Mouse (Mus musculus) liver (tissue): ENCODE results near the gene Ccdc73.
A peak's percentile ranks its signal among the peaks of the same experiment; 100 is the strongest.
"Not testable (repeated sequence)": the region's sequence is repeated elsewhere in the genome, so short reads cannot be mapped to it uniquely, and the experiment has no call there.

Experiments
- DNase-seq: peaks from one replicate; pipeline ENCODE4 v3.0.0-alpha.2; 2020; ENCODE audit warnings: mixed read lengths

The Ccdc73 gene

DNA sequence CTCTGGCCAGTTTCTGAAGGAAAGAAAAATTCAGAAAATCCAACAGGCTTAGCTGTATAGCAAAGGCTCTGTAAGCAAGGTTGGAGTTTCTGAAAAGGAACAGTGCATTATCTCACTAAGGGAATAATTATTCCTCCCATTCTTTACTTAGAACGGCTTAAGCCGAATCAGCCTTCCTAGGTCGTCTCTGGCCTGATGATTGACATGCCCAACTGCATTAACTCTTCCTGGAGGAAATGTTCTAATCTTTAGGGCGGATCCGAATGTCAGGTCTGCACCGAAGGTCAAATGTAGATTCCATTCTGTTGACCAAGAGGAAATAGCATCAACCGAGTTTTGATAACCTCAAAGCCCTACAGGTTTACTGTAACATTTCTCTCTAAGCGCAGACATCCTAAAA lies 11.2 kb downstream of the Ccdc73 start:
- DNase-seq, result no peak

DNA sequence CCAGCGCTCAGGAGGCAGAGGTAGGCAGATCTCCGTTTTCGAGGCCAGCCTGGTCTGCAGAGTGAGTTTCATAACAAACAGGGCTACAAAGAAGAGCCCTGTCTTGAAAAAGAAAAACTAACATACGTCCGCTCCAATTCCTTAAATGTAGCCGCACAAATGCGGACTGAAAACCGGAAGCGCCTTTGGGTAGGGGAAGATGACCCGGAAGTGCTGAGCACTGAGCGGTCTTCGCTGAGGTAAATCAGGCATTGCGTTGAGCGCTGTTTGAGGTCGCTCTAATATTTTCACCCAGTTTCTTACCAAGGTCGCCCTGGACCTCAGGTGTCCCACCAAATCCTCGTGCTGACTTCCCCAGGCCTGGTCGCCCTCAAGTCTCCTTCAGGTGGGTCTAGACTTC lies 18.5 kb downstream of the Ccdc73 start:
- no peak for DNase-seq

DNA sequence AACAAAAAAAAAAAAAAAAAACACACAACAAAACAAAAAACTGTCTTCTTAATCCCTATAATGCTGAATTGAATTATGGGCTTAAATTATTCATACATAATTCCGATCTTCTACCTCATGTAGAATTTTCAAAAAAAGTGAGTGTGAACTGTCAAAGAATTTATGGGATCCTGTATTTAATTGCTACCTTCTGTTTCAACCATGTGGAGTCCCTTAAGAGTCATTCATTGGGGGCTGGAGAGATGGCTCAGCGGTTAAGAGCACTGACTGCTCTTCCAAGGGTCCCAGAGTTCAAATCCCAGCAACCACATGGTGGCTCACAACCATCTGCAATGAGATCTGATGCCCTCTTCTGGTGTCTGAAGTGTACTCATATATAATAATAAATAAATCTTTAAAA lies 19.7 kb downstream of the Ccdc73 start:
- DNase-seq, result not testable (repeated sequence)

DNA sequence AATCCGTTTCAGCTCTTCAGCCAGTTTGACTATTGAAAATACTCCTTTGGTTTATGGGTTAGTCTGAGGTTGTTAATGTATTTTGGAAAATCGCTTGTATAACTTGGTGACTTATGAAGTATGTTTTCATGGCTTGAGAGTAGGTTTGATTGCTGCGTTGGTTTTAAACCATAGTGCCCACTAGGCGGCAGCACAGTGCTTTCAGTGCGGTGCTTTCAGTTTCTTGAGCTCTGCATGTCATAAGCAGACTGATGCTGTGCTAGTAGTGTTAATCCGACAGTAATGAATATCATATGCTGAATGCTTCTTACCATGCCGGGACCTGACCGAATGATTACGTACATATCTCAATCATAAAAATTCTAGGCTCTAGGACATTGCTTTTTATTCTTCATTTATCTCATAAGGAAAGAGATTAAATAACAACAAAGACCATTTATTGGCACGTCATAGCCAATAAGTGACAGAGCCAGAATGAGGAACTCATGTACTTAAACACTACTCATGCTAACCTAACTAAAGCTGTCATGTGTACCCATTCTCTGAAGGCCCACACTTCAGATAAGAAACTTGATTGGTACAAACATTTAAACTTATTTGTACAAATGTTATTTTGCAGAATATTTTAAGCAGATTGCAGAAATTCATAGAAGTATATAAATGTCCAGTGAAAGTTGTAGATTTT lies 20.4 kb downstream of the Ccdc73 start:
- DNase-seq, result peak; percentile 71

DNA sequence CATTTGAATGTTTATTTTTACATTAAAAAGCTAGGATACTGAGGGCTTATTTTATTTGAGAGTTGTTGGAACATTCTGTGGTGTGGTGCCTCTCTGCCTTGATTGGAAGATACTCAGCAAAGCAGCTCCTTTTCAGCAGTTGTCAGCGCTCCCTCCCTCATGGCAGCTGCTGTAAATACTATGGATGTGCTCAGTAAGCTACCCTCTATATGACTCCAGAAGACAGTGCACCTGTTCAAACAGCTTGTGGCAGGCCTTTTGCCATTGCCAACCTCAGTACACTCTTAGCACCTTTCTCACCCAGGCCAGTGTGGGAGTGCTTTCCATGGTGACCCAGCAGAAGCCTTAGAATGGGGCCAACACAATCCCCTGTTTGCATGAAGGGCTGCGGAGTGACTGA lies 32.4 kb downstream of the Ccdc73 start:
- DNase-seq, result no peak

DNA sequence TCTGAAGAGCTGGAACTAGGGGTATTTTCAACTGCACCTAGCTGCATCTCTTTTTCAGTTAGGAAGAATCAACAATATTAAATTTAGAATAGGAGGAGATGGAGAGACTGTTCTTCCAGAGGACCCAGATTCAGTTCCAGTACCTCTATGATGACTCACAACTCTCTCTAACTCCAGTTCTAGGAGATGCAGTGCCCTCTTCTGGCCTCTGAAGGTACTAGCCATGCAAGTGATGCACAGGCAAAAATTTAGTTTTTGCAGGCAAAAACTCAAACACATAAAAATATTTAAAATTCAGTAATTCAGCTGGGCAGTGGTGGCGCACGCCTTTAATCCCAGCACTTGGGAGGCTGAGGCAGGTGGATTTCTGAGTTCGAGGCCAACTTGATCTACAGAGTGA lies 48.1 kb downstream of the Ccdc73 start:
- DNase-seq, result no peak

DNA sequence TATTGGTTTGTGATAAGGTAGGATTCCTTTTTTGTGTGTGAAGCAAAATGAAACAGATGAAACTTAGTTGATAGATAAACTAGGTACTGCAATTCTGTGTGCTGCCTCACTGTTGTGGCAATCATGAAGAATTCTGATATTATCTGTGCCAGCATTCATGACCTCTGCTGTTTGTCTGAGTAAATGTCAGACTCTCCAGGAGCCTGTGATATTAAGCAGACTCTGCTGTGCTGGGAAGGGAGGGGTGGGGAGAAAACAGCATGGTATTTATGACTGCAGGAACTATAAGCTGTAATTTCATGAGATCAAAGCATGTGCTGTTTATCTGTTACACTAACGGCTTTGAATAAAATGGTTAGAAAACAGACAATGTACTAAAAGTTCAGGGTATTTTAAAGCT lies 96.9 kb downstream of the Ccdc73 start:
- DNase-seq, result no peak

DNA sequence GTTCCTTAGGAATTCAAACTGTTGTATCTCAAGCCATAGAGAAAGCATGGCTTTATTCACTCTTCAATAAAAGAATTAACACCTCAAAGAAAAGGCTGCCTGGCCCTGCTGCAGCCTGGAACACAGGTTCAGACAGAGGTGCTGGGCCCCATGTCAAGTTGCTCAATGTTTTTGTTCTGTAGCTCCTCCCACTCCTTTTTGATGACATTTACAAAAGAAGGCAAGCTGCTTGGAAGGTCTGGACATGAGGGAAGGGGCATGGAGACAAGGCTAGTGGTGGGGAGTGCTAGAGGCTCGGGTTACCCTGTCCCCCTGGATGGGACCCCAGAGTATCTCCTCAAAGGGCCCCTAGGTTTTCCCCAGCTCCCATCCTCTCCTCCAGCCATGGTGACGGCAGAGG lies 114.1 kb downstream of the Ccdc73 start:
- DNase-seq, result no peak

DNA sequence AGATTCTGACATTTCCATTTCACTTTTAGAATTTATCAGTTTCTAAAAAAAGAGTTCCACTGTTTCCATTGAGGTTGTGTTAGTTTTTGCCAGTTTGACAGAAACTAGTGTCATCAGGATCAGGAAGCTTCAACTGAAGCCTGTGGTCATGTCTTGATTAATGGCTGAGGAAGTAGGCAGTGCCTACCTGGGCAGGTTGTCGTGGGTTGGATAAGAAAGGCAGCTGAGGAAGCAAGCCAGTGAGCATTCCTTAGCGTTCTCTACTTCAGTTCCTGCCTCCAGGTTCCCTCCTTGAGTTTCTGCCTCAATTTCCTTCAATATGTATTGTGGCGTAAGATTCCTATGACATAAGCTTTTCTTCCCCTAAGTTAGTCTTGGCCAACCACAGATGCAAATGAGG lies 118.2 kb downstream of the Ccdc73 start:
- DNase-seq, result no peak

DNA sequence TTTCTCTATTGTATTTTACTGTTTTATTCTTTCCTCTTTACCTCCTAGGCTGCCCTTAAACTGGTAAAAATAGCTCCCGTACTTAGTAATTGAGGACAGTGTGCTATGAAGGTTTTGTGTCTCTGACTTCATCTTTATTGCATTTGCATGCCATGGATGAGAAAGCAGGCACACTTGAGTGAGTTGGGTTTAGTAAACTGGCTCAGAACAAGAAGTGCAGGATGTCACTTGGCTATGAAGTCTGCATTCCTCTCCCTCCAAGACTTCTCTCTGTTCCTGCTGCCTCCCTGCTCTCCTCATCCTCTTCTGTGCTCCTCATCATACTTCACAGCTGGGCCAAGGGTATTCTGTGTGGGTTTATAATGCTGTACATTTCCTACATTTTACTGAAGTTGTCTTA lies 121.4 kb downstream of the Ccdc73 start:
- DNase-seq, result no peak

DNA sequence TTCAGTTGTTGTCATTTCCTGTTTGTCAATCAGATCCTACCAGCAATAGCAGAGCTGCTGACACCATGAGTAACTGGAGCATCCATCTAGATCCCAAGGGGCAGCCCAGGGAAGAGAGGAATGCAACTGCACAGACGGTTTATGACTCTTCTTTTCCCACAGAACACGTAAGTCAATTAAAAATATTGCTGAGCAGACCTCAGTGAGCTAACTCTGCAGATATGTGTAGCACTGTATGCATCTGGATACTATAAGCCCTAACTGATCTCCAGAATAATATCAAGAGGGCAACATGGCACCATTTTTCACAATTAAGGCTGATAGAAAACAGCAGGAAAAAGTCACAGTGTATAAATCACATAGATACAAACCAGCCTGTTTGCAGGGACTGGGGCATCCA lies 126.8 kb downstream of the Ccdc73 start:
- DNase-seq, result no peak

DNA sequence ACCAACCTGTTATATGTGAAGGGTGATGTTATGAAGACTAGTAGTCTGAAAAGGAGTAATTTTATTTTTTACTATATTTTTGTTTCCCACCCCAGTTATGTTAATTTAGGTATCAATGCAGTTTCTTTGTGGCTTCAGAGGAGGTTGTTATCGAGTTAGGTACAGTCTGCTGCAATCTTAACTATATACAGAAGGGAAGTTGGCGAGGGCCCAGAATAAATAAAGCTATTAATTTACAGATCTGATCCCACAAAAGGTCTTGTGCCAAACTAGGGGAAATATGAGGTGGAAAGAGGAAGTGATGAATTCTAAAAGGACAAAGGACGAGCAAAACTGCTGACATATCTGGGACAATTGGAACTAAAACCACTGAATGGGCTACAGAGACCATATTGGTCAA lies 128.6 kb downstream of the Ccdc73 start:
- no peak for DNase-seq

DNA sequence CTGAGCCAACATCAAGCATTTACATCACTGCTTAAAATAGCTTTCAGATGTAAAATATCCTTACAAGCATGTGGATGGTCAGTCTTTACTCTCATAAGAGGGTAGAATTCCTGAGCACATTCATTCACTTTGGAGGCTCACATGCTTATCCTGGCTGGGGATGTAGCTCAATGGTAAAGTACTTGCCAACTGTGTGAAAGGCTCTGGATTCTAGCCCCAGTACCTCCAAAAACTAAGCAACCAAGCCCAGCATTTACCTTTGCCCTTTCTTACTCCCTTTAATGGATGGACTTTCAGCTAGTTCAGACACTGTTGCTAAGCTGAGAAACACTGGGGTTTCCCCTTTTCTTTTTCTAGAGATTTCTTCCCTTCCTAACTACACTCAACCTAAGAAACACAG lies 139.6 kb downstream of the Ccdc73 start:
- no peak for DNase-seq

DNA sequence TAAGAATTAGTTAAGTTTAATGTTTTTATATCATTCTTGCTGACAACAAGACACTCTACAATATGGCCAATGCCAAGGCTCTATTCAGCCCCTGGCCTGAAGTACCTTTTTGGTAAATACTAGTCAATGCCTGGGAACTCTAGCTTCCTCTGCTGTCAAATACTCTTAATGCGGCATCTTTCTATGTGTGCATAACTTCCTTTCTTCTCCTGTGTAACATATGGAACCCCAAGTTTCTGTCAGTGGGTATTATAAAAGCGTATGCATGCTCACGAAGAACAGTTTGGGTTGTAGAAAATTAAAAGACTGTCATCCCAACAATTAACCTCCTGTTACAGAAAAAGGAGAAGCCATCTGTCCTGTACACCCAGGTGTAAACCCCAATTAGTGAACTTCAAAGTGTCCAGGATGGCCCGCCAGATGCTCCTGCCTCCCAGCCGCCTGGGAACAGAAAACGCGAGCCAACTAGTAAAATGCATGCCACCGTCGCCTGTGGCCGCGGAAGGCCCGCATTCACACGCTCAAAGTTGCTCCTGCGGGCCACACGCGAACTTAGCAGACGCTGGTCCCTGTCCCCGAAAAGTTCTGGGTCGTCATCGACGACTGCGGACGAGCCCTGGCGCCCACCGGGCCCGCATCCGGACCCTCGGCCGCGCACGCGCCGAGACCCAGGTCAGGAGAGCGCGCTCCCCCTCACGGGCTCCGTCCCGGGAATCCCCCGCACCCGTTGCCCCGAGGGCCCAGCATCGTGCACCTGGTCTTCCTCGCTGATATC lies 148.8 kb downstream of the Ccdc73 start:
- DNase-seq, result peak; percentile 23

DNA sequence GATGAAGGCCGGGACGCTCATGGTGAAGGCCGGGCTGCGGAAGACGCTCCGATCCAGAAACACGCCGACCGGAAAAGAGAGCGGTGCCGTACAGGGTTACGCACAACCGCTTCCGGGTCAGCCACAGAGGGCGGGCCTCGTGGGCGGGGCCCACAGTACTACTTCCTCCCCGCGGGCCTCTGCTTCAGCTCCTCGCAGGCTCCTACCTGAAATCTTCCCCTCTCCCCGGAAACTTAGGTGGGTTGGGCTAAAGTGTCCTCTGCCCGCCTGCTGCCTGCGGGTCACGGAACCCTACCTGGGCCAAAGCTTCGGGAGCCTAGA lies 149.3 kb downstream of the Ccdc73 start, which contains the start of gene Eif3m:
Eif3m (minus strand) TSS at position 114 of the 321 bp plus-strand sequence.
- DNase-seq, result peak; percentile 93

DNA sequence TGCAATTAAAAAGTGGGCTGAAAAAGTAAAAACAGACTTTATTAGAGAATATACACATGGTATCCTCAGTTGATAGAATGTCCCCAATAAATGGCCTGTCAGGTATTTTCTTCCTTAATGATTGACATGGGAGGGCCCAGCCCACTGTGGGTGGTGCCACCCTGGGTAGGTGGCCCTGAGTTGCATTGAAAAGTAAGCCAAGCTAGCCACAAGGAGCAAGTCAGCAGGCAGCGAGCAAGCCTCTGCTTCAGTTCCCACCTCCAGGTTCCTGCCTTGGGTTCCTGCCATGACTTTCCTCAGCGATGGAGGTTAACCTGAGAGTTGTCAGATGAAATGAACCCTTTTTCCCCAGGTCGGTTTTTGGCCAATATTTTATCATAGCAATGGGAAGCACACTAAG lies 150.2 kb downstream of the Ccdc73 start:
- peak; percentile 52 for DNase-seq

DNA sequence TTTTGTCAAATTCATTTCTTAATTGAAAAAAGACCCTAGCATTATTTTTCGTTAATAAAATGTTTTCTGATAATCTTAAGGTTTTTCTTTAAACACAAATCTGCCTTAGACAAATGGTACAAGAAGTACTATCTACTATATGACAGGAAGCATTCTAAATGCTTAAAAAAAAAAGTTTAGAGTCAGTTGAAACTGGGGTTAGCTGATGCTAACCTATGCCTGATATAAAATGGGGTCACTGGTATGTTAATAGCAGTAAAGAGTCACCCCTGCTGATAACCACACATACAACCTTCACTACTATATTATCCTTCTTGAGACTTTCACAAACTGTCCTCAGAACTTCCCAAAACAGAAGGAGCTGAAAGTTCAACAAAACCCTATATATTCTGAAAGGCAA lies 151.9 kb downstream of the Ccdc73 start:
- DNase-seq, result no peak

DNA sequence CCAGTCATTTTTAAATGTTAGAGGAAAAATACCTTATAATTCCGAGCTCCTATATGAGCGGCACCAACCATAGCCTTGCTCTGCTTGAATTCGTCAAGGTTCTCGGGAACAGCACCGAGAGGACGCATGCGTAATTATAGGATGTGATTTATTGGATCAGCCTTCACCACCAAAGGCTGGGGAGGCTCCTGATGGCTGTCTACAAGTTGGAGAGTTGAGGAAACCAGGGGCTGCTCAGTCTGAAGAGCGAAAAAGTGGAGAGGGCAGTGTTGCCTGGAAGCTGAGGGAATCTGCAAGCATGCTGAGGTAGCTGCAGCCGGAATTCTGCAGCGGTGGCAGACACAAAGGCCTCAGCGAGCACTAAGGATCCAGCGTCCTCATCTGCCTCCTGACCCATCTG lies 153.7 kb downstream of the Ccdc73 start:
- no peak for DNase-seq

DNA sequence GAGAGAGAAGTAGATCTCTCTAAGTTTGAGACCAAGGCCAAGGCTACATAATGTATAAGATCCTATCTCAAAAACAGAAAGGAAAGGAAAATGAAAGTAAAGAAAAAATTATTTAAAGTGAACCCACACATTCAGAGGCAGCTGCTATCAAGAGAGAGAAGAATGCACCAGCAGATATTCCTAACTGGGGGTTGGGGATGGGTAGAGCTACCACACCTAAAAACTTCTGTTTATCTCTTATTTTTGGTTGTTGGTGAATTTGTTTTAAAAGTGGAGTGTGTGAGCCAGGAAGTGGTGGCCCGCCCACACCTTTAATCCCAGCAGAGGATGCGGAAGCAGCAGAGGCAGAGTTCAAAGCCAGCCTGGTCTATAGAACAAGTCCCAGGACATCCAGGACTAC lies 154.2 kb downstream of the Ccdc73 start:
- DNase-seq, result peak; percentile 30

DNA sequence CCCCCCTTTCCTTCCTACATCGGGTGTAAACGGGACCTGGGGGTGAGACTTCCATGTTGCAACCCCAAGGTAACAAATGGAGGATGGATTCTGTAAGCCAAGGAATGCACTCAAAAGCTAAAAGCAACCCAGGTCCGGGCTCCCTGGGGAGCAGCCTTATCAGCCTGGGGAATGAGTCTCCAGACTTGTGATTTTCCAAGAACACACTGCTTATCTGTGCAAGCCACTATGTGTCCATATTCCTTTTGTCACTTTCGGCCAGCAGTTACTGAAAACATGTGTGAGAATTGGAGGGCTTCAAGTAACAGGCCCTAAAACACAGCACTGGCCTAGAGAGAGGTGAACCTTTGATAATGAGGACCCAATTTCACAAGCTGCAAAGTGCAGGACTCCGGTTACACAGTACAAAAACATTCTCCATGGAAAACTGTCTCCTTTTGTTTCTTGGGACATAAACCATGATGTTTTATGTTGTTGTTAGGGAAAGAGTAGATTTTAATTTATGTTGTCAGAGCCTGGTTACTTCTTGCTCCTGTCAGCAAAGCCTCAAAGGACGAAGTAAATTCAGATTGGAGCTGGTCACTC lies 155.5 kb downstream of the Ccdc73 start:
- peak; percentile 43 for DNase-seq

DNA sequence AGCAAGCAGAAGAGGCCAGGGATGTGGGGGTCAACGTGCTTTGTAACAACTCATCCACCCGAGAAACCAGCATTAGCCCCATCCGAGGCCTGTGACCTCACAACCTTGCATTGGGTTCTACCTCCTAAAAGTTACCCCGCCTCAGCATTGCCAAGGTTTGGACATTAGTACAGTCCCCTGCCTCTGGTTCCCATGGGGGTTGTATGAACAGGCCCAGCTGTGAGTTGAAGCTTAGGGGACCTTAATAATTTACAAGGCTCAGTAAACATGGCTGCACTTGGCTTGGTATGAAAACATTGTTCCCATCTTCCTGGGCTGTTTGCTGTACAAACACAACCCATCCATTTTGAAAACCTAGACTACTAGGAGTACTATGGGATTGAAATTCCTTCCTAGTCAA lies 156.2 kb downstream of the Ccdc73 start:
- no peak for DNase-seq

DNA sequence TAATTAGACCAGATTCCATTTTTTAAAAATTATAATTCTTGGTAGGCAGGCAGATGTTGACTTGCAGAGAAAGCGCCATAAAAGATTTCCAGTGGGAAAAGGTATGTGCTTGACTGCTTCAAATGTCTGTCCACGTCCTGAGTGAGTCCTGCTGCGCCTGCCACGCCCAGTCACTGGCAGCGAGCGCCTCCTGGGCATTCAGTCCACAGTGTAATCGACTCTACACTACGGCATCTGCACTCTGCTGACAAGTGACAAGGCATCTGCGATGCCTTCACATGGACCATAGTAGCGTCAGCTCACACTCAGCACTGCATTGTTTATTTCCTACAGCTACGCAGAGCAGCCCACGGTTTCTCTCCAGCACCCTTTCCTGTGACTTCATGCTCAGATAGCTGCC lies 158.0 kb downstream of the Ccdc73 start:
- peak; percentile 17 for DNase-seq

DNA sequence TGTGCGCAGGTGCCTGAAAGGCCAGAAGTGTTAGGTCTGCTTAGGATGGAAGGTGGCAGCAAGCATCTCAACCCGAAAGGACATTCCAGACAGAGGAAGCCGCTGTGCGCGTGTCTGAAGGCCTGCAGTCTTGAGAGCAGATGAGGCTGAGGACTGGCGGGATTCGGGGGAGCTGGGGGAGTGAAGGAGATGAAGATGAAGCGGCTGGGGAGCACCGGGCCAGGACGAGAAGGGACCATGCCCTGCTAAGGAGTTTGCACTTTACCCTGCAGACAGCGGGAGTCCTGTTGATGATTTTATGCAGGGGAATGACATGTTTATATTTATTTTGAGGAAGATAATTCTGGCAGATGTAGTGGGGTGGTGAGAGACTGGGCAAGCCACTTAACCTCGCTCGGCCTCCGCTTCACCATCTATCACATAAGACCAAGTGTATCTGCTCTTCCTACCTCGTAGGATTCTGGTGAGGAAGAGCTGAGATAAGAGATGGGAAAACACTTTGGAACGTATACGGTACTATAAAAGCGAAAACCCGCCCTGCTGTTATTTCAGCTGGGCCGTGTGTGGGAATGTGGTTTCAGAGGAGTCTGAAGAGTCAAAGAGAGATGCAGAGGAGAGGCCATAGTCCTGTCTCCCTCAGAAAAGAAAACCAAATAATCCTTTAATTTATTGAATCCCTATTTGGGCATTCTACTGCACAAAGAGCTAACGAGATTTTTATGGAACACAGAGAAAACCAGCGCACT lies 159.5 kb downstream of the Ccdc73 start:
- DNase-seq, result no peak

DNA sequence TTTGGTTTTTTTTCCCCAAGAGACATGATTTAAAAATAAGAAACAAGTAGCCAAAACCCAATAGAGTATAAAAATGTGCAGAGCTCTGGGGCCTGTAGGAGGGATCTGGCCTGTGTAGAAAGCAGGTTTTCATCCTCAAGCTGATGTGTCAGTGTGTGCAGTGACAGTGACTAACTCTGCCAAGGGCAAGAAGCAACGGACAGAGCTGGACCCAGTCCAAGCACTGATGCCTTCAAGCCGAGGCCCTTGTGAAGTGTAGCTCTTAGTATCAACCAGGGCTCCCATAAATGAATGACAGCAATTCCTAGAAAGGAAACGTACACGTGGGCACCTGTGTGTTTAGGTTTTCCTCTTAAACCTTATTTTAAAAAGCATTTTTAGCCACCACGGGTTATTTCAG lies 161.2 kb downstream of the Ccdc73 start:
- DNase-seq, result no peak
